Mouse (Mus musculus): ENCODE results near the gene Ms4a5. TPM values are rescaled to one million over a fixed set of nuclear protein-coding genes. Genes with fewer than 3 reads are reported as not detected.
"Not testable (repeated sequence)": the region's sequence is repeated elsewhere in the genome, so short reads cannot be mapped to it uniquely, and the experiment has no call there.

The Ms4a5 gene
- total RNA-seq (2017) = not detected in 2 replicates

DNA sequence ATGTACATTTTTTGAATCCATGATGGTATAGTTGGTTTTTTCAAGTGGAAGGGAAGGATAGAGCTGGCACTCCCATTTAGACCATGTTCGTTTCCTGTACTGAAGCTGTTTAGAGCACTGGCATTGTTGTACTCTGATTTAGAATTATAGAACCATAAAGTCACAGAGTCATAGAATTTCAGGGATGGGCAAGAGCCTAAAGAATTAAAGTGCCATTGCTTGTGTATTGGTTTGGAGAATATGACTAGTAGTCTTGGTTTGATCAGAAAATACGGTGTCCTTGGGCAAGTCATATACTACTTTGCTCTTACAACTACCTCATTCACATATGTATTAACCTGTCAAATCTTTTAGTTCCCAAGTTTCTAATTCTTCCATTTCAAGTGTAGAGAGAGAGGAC is at the start of gene Ms4a5:
Ms4a5 (minus strand) TSS at position 101 of the 400 bp plus-strand sequence.
- no peak for ATAC-seq (ENCODE audit: extremely low read depth, insufficient number of reproducible peaks, low FRiP score, poor library complexity, severe bottlenecking)

DNA sequence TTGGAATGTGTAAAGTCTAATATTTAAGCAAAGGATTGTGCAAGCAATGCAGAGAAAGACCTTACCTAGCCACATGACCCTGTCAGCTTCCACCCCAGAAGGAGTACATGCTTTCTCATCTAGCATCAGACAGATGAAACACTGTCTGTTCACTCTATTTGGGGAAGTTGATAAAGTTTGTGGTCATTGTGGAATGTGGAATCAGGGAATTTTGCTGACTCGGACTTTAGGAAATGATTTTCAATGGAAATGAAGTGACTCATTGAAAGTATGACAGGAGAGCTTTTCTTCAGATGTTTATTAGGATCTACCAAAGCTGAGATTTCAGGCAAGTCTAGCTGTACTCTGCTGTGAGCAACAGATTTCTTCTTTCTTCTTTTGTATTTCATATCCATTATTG is 37.5 kb upstream of the Ms4a5 start:
- ATAC-seq (ENCODE audit: extremely low read depth, insufficient number of reproducible peaks, low FRiP score, poor library complexity, severe bottlenecking) = no peak

DNA sequence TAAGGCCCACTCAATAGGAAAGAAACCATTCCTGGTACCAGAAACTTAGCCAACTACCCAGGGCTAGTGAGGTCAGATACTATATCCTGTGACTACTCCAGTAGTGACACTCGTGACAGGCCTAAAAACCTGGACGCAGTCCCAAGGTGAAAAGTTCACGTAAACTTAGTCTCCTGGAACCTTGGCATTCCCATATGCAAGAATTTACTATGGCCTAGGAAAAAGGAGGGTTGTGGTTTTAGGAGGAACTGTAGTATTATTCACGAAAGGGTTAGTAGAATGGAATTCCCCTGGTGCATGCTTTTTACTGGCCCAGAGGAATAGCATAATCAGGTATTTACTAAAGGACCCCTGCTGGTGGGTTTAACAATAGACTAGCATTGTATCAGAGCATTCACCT is 33.1 kb upstream of the Ms4a5 start:
- no peak for ATAC-seq (ENCODE audit: extremely low read depth, insufficient number of reproducible peaks, low FRiP score, poor library complexity, severe bottlenecking)

DNA sequence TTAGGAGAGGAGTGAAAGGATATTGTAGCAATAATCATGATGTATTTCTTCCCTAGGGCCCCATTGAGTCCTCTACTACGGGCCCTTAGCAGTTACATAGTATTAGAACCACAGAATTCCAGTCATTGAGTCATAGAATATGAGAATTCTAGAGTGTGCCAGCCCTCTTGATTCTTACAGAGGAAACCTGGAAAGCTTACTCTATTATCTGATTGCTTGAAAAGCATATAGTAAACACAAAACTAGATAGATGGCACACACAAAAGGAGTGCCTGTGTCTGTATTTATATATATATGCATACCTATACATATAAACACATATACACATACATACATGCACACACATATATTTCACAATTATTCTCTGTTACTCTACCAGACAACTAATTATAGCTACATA is 30.7 kb upstream of the Ms4a5 start, which contains the start of gene Ms4a14:
Ms4a14 (minus strand) TSS at position 101 of the 400 bp plus-strand sequence.
- ATAC-seq (ENCODE audit: extremely low read depth, insufficient number of reproducible peaks, low FRiP score, poor library complexity, severe bottlenecking) = no peak

DNA sequence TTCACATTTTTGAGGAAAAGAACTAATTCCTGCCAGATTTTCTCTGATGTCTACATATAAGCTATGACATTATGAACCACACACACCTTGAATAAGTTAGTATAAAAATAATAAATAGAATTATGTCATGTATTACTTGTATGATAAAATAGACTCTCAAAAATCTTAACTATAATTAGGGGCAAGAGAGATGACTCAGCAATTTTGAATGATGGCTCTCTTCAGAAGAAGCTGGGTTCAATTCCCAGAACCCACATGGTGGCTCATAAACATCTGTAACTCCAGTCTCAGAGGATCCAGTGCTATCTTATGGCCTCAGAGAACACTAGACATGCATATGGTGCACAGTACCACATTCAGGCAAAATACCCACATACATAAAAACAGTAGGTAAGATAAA is 25.2 kb upstream of the Ms4a5 start:
- ATAC-seq (ENCODE audit: extremely low read depth, insufficient number of reproducible peaks, low FRiP score, poor library complexity, severe bottlenecking) = no peak

DNA sequence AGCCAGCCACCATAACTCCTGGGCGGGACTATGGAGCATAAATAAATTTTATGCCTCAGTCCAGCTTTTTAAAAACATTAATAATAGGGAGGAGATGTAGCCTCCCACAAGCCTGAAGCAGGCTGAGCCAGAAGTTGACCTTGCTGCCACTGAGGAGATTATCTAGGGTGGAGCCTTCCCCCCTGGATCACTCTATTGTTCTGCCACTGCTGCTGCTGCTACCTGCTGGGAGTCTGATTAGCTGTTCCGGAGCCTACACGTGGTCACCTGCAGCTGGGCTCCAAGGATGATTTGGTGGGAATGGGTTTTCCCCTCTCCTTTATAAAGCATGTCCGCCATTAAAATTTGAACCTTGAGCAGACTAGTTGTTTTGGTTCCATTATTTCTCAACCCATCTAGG is 15.9 kb upstream of the Ms4a5 start:
- ATAC-seq (ENCODE audit: extremely low read depth, insufficient number of reproducible peaks, low FRiP score, poor library complexity, severe bottlenecking) = not testable (repeated sequence)

DNA sequence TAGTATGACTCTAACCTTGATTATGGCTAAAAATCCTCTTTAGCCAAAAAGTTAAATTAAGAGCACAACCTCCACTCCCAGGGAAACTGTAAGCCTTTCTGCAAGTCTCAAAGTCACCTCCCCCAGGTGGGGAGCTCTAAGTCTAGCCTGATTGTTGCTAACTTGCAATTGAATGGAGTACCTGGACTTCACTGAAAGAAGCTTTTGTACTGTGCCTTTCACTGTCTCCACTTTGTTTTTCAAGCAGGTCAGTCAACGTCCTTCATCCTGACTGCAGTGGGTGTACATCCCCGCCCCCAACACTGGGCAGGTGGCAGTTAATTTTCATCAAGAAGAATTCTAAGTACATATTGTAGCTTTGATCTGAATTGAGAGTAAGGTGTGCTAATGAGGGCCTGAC is 15.3 kb upstream of the Ms4a5 start:
- no peak for ATAC-seq (ENCODE audit: extremely low read depth, insufficient number of reproducible peaks, low FRiP score, poor library complexity, severe bottlenecking)

DNA sequence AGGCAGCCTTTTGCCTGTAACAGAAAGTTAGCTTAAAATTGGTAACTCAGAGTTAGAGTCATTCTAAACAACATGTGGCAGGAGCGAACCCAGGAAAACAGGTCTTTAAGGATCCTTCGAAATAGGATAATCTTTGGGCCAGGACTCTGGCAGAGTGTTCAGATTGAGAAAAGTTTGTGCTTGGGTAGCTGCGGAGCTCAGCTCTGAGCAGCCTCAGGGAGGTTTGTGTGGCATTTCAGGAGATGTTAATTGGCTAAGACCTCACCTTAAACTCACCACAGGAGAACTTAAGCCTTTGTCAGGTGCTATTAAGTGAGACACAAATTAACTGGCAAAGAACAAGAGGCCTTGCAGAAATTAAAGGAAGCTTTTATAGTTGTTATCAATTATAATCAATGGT is 9.9 kb upstream of the Ms4a5 start:
- ATAC-seq (ENCODE audit: extremely low read depth, insufficient number of reproducible peaks, low FRiP score, poor library complexity, severe bottlenecking) = not testable (repeated sequence)

DNA sequence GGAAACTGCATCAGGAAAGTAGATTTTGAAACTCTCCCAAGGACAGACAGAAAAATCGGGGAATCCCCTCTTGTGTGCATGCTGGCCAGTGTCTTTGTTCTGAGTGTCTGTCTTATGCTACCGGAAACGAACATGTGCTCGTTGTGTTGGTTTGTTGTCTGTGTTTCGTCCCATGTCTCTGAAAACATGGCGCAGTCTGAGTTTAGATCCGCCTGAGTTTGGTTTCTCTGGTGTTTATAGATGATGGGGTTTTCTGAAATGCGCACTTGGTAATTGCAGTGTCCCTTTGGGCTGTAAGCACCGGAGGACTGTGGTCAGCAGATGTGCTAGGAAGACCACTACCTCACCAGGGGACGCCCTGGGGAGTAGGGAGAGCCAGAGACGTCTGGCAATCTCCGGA is 9.3 kb upstream of the Ms4a5 start:
- ATAC-seq (ENCODE audit: extremely low read depth, insufficient number of reproducible peaks, low FRiP score, poor library complexity, severe bottlenecking) = no peak

DNA sequence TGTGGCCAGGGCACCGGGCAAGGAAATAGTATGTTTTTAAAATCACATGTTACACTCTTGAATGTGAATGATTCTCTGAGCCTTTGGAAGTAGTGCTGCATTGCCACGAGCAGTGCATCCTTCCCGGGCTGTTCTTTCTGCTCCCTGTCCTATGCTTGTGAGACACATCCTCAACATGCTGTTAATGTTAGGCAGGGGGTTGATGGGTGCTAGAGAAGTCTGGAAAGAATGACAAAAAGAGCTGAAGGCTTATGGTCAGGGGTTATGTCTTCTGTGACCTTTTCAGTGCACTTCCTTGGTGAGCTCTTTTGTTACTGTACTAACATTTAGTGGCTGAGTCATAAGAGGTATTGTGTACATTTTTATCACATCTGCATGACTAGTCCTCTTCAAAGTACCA is 3.5 kb downstream of the Ms4a5 start:
- no peak for ATAC-seq (ENCODE audit: extremely low read depth, insufficient number of reproducible peaks, low FRiP score, poor library complexity, severe bottlenecking)

DNA sequence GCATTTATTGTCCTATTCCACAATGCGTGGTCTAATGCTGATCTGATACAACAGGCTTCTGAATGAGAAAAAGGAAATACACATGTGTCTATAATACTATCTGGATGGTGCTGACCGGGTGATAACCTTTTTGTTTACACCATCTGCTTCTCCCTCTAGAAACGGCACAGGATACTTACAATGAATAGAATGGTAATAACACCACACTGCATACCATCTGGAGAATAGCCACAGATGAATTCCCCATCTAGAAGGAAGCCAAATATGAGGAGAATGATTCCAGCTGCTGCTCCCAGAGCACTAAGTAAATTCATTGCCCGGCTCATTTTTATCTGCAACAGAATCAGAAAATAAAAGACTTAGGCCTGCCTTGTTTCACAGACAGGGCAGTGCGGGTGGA is 7.2 kb downstream of the Ms4a5 start:
- no peak for ATAC-seq (ENCODE audit: extremely low read depth, insufficient number of reproducible peaks, low FRiP score, poor library complexity, severe bottlenecking)

DNA sequence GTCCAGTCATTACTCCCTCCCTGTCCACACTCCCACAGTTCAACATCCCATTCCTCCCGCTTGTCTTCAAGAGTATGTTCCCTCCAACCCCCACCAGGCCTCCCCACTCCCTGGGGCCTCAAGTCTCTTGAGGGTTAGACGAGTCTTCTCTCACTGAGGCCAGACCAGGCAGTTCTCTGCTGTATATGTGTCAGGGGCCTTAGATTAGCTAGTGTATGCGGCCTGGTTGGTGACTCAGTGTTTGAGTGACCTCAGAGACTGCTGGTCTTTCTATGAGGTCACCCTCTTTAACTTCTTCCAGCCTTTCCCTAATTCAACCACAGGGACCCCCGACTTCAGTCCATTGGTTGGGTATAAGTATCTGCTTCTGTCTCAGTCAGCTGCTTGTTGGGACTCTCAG is 16.7 kb downstream of the Ms4a5 start:
- no peak for ATAC-seq (ENCODE audit: extremely low read depth, insufficient number of reproducible peaks, low FRiP score, poor library complexity, severe bottlenecking)

DNA sequence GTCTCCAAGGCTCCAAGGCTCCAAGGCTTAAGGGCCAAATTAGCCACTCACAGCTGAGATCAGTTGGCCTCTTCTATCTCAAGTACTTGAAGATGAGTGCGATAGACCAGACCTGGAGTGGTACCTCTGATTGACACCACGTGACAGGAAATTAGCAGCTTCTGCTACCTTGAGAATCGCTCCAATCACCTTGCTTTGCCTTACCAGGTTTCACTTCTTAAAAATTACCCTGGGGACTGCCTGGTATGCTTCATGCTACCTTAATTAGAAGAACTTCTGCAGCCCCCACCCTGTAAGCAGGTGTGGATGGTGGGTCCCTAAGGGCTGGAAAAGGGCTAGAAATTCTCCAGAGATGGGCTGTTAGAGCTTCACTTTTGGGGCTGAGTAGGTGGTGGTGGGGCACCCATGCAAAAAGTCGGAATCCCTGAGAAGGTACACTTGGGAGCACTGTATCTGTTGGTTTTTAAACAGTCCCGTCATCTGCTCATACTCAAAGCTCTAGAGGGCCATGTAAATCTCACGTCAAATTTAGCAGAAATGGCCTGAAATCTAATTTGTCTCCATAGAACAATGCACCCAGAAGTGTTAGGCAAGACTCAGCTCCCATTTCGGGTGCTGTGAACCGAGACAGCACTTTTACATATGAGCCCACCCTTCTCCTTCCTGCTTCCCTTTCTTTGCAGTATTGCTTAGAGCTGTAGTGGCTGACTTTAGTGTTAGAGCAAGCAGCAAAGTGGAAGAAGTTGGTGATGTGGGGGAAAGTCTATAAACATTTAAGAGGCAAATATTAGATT is 17.4 kb downstream of the Ms4a5 start, which contains the start of gene Ms4a1:
Ms4a1 (minus strand) TSS at position 190 of the 794 bp plus-strand sequence.
- peak; percentile 89 for ATAC-seq (ENCODE audit: extremely low read depth, insufficient number of reproducible peaks, low FRiP score, poor library complexity, severe bottlenecking)

DNA sequence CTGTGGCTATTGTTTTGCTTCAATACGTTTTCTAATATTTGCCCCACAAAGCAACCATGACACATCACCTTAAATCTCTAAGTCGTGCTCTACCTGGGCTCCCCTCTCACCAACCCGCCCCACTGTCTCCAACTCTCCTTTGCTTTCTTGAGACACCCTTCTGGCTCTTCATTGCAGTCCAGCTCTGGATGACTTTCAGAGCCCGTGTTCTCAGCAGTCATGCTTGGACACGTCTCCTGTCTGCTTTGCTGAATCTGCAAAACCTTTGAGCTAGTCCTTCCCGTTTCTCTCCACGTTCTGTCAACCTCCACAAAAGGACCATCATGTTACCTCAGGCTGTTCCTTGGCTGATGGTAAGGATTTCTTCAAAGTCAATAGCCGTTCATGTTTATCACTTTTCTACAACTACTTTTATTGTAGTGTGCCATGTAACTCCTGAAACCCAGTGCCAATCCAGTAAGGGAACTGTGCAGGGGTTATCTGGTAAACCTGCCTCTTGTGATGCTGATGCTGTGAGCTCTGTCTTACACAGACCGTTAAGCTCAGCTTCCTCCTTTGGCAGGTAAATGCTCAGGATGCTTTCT is 19.0 kb downstream of the Ms4a5 start:
- no peak for ATAC-seq (ENCODE audit: extremely low read depth, insufficient number of reproducible peaks, low FRiP score, poor library complexity, severe bottlenecking)

DNA sequence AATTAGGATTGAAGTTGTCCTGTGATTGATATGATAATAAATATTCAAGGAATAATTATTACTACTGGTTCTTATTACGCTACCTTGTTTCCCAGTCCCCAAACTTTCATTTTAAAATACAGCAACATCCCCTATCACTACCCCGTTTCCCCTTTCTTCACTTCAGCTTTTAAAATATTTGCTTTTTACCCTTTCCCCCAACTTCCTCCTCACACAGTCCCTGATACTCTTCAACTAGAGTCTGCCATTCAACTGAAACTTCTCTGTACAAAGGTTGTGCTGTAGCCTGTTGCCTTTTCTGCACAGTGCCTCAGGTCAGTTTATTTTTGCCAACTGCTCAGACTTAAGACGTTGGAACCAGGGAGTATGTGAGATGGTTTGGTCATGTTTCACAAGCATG is 20.1 kb downstream of the Ms4a5 start:
- no peak for ATAC-seq (ENCODE audit: extremely low read depth, insufficient number of reproducible peaks, low FRiP score, poor library complexity, severe bottlenecking)

DNA sequence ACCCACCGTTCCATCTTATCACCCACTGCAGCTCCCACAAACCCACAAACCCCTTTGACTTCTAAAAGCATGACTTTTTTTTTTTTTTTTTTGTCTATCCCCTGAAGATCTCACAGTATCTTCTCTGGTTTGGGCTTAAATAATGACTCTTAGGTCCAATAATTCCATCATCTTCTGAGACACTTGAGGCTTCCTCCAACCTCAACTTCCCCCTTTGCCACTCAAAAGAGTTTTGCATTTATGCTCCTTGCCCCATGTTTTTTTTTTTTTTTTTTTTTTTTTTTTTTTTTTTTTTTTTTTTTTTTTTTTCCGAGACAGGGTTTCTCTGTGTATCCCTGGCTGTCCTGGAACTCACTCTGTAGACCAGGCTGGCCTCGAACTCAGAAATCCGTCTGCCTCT is 20.7 kb downstream of the Ms4a5 start:
- not testable (repeated sequence) for ATAC-seq (ENCODE audit: extremely low read depth, insufficient number of reproducible peaks, low FRiP score, poor library complexity, severe bottlenecking)

DNA sequence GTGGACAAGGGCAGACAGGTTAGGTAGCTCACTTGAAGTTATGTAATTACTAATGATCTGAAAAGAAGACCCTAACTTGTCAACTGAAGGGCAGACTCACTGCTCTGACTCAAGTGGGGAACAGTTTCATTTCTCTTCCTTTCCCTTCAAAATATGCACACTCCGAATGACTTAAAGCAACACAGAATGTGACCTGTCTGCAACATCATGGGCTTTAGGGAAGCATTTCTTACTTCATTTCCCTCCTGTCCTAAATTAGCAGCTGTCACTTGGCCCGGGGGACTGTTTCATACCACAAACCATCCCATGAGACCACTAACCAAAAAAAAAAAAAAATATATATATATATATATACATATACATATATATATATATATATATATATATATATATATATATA is 22.2 kb downstream of the Ms4a5 start:
- no peak for ATAC-seq (ENCODE audit: extremely low read depth, insufficient number of reproducible peaks, low FRiP score, poor library complexity, severe bottlenecking)

DNA sequence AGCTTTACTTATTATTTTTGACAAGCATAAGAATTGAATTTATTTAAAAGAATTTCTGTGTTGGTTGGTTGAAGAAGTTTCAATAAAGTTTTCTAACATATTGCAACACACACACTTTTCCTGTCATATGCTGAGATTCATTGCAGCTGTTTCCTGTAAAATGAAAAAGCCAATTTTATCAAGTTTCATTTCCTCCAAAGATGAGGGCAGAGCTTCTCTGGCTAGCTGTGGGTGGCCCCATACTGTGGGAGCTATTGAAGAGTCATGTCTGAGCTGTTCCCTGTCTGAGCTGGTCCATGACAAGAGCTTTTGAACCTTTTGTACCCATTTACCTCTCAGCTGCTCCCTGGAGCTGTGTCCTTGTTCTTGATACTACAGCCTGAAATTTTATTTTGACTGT is 39.4 kb downstream of the Ms4a5 start:
- peak; percentile 78 for ATAC-seq (ENCODE audit: extremely low read depth, insufficient number of reproducible peaks, low FRiP score, poor library complexity, severe bottlenecking)

DNA sequence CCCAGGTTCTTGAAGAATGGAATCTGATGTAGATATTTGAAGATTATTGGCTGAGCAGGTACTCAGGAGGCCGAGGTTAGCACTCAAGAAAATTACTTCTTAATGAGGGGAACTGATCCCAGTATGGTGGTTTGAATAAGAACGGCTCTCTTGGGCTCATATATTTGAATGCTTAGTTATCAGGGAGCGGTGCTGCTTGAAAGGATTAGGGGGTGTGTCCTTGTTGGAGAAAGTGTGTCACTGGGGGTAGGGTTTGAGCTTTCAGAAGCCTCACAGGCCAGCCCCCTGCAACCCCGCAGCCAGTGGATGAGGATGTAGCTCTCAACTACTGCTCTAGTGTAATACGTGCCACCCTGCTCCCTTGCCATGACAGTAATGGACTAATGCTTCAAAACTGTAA is 41.1 kb downstream of the Ms4a5 start:
- ATAC-seq (ENCODE audit: extremely low read depth, insufficient number of reproducible peaks, low FRiP score, poor library complexity, severe bottlenecking) = no peak

DNA sequence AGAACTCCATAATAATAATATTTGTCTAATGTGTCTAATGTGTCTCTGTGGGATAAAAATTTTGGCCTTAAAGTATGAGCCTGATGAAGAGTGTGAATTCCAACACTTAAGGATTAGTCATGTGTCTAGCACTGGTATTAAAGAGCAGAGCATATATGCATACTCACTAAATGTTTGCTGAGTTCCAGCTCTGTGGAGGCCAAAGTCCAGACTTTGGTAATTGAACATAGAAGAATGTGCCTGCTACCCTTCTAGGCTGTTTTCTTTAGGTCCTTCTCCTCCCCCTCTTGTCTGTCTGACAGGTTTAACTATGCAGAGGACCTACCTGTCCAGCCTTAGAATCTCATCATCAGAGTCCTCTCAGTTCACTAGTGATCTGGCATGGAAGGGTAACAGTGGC is 47.9 kb downstream of the Ms4a5 start:
- no peak for ATAC-seq (ENCODE audit: extremely low read depth, insufficient number of reproducible peaks, low FRiP score, poor library complexity, severe bottlenecking)
